Mouse (Mus musculus) forebrain, embryonic 15.5 days (tissue): ENCODE results near the gene S100a11. TPM values are rescaled to one million over a fixed set of nuclear protein-coding genes. Genes with fewer than 3 reads are reported as not detected.
"Not testable (repeated sequence)": the region's sequence is repeated elsewhere in the genome, so short reads cannot be mapped to it uniquely, and the experiment has no call there.

ENCODE experiments used
- ATAC-seq: fragments of 200-750 bp; cut with Nextera tagmentation; replicated peaks from 2 replicates; pipeline ENCODE4 v1.8.0; 2017; ENCODE audit warnings: mild to moderate bottlenecking, moderate TSS enrichment, moderate library complexity
- H3K27ac ChIP-seq: fragments of 300-500 bp; sonication (generic); replicated peaks from 2 replicates; pipeline ENCODE4 v1.5.1; 2015; ENCODE audit warnings: mild to moderate bottlenecking, inconsistent platforms
- H3K27me3 ChIP-seq: fragments of 300-500 bp; sonication (generic); 2 replicates; pipeline ENCODE4 v1.6.1; 2015; ENCODE audit warnings: inconsistent platforms
- H3K36me3 ChIP-seq: fragments of 300-500 bp; sonication (generic); 2 replicates; pipeline ENCODE4 v1.6.1; 2015; ENCODE audit warnings: mild to moderate bottlenecking, inconsistent platforms
- H3K4me1 ChIP-seq: fragments of 300-500 bp; sonication (generic); 2 replicates; pipeline ENCODE4 v1.6.1; 2015; ENCODE audit warnings: inconsistent platforms
- H3K4me2 ChIP-seq: fragments of 300-500 bp; sonication (generic); replicated peaks from 2 replicates; pipeline ENCODE4 v1.6.1; 2015; ENCODE audit warnings: mild to moderate bottlenecking, inconsistent platforms
- H3K4me3 ChIP-seq: fragments of 300-500 bp; sonication (generic); 2 replicates; pipeline ENCODE4 v1.5.1; 2015; ENCODE audit warnings: mild to moderate bottlenecking, inconsistent platforms
- H3K9ac ChIP-seq: fragments of 300-500 bp; sonication (generic); replicated peaks from 2 replicates; pipeline ENCODE4 v1.6.1; 2015; ENCODE audit warnings: mild to moderate bottlenecking, inconsistent platforms
- H3K9me3 ChIP-seq: fragments of 300-500 bp; sonication (generic); 2 replicates; pipeline ENCODE4 v1.6.1; 2016; ENCODE audit warnings: inconsistent platforms
- WGBS: fragments of 180-500 bp; shearing (Covaris S2); methylation state at CpG from one replicate; pipeline ENCODE4 v1.1.7; 2015; ENCODE audit warnings: mixed read lengths; 5-methylcytosine and 5-hydroxymethylcytosine counted together
- polyA plus RNA-seq: library from polyadenylated mRNA; unstranded; fragments of >200 nt; fragmentation: Nextera tagmentation; extraction: Ambion mirVana; gene quantifications from 2 replicates; pipeline ENCODE4 v1.2.1, GENCODE M21; 2015

The S100a11 gene
- polyA plus RNA-seq, 1 experiment from 2014 or later, result 102 TPM

DNA sequence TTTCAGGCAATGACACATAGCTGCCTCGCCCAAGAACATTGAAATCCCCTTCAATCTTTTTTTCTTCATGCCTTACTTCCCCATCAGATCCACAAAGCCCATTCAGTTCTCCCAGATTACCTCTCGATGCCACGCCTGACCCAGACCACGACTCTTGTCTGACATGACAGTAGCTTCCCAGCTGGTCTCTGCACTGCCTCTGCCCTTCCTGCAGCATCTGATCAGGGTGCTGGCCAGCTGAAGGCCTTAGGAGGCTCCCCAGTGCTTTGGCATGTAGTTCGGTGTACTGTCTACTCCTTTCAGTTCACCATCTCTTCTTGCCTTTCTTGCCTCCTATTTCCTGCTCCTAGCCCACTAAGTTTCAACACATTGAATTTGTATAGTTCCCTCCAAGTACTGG, 8.5 kb downstream of the S100a11 start:
- Histone ChIP-seq H3K27me3 (no peaks in the 10 kb centered on the region), H3K27ac (no peak overlapping the region), H3K4me1 (no peaks in the 10 kb centered on the region), H3K4me3 (no peak overlapping the region), H3K9ac (no peak overlapping the region), H3K9me3 (no peaks in the 10 kb centered on the region), H3K4me2 (no peak overlapping the region), H3K36me3 (no peaks in the 10 kb centered on the region)
- no peak for ATAC-seq
- WGBS, result 84% methylated on average over 5 of the region's 5 CpGs

DNA sequence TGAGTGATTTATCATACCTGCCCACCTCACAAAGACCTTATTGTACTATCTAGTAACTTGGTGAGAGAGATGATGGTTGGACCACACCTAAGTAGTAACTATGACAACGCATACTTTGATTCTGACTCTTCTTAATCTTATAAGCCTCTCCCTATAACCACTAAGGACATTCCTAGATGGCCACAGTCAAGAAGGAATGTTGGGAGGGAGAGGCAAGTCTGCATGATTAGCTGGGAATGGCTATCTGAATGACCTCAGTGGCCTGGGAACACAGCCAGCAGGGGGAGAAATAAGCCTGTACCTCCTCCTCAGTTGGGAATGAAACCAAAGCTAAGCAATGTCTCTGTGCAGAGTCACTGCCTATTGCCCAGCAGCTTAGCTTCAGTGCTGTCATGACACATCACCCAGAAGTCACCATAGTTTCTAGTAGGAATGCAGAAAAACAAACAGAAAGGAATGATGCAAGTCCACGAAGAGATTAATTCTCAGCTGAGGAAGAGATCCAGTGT, 16.8 kb downstream of the S100a11 start:
- no peak overlapping the region for H3K4me2 ChIP-seq
- no peaks in the 10 kb centered on the region for H3K27me3 ChIP-seq
- H3K4me3 ChIP-seq, result no peak overlapping the region
- no peak overlapping the region for H3K9ac ChIP-seq
- ATAC-seq, result no peak
- 67% methylated on average over 2 of the region's 2 CpGs for WGBS
- no peaks in the 10 kb centered on the region for H3K9me3 ChIP-seq
- H3K36me3 ChIP-seq, result no peaks in the 10 kb centered on the region
- no peak overlapping the region for H3K27ac ChIP-seq
- H3K4me1 ChIP-seq, result no peaks in the 10 kb centered on the region

DNA sequence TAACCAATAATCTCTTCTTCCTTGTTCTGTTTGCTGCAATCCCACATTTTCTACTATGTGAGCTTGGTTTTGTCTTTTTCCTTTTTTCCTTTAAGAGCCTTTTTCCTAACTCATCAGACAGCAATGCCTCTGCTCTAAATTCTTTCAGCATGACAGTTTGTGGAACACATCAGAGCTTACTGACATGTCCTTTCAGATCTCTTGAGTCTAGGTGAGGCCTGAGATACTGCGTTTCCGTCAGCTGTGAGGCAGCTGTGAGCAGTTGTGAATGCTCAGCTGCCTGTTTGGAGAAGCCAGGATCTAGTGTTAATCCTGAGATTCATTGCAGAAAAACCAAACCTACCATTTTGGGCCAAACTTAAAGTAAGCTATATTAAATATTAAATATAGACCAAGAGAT, 18.2 kb downstream of the S100a11 start:
- ATAC-seq, result no peak
- 85% methylated on average over 2 of the region's 2 CpGs for WGBS

DNA sequence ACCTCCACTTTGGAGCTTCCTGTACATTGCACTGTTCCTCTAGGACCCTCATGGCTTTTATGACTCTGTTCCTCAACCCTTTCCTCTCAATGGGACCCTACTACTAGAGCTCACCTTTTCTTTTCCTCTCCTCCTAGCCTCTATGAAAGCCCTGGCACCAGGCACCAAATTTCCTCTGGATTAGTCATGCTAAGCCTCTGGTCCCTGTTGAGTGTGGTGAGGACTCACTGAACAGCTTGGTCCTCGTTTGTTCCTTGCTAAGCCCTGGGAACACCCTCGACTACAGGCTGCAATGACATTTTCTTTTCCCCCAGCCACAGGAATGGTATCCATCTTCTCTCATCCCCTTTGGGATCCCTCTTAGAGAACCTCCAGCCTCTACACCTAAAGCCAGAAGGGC, 21.2 kb downstream of the S100a11 start:
- H3K9me3 ChIP-seq, result no peaks in the 10 kb centered on the region
- 58% methylated on average over 2 of the region's 2 CpGs for WGBS

More for the DNA sequence above, 18.2 kb downstream of the S100a11 start:
- Histone ChIP-seq H3K27me3 (no peaks in the 10 kb centered on the region), H3K9me3 (no peaks in the 10 kb centered on the region), H3K4me2 (no peak overlapping the region), H3K4me1 (no peaks in the 10 kb centered on the region), H3K4me3 (no peak overlapping the region), H3K9ac (no peak overlapping the region), H3K36me3 (no peaks in the 10 kb centered on the region), H3K27ac (no peak overlapping the region)

DNA sequence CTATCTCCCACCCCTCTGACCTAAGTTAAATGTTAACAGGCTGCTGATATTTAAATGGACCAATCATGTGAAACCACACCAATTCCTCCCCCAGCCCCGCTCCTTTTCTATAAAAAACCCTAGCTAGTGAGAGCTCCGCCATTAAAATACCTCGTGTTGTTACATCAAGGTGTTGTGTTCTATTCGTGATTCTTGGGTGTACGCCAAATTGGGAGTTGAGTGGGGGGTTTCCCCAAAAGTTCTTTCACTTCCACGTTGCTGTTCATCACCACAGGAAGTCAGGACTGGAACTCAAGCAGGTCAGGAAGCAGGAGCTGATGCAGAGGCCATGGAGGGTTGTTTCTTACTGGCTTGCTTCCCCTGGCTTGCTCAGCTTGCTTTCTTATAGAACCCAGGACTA, 23.9 kb downstream of the S100a11 start:
- 79% methylated on average over 6 of the region's 6 CpGs for WGBS
- not testable (repeated sequence) for H3K4me3 ChIP-seq

More for the DNA sequence above, 21.2 kb downstream of the S100a11 start:
- no peak overlapping the region for H3K27ac ChIP-seq
- no peak for ATAC-seq
- no peaks in the 10 kb centered on the region for H3K4me1 ChIP-seq
- H3K27me3 ChIP-seq, result no peaks in the 10 kb centered on the region
- no peaks in the 10 kb centered on the region for H3K36me3 ChIP-seq
- no peak overlapping the region for H3K9ac ChIP-seq
- H3K4me3 ChIP-seq, result no peak overlapping the region
- no peak overlapping the region for H3K4me2 ChIP-seq

DNA sequence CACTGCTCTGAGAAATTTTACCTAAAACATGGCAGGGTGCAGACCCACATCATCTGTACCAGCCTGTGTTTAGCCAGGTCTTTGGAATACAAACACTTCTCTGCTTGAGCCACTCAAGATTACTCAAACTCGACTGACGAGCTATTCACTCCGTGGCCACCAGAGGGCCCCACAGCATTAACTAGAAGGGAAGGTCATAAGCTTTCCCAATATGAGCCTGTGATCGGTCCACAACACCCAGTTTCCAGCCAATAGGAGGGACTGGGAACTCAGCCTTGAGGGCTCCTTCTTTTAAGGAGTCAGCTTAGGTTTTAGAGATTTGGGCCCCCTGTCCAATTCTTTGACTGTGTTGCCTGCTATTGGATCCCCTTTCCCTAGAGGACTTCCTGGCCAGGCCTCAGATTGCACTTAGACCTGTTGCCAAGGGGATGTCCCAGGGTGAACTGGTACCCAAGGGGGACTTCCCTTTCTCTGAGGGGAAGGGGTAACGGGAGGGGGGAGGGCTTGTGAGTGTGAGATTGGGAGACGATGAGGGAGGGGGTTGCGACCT, 26.9 kb downstream of the S100a11 start:
- 31% methylated on average over 7 of the region's 7 CpGs for WGBS
- no peak overlapping the region for H3K4me3 ChIP-seq
- ATAC-seq, result peak; percentile 38; the same call in 1 of the 2 replicates
- H3K4me1 ChIP-seq, result no peaks in the 10 kb centered on the region
- H3K9ac ChIP-seq, result no peak overlapping the region
- H3K27me3 ChIP-seq, result no peaks in the 10 kb centered on the region
- no peak overlapping the region for H3K4me2 ChIP-seq
- H3K36me3 ChIP-seq, result no peaks in the 10 kb centered on the region
- H3K9me3 ChIP-seq, result no peaks in the 10 kb centered on the region
- H3K27ac ChIP-seq, result no peak overlapping the region

More for the DNA sequence above, 23.9 kb downstream of the S100a11 start:
- ATAC-seq, H3K27me3 ChIP-seq, H3K27ac ChIP-seq, H3K4me2 ChIP-seq, H3K9me3 ChIP-seq, H3K9ac ChIP-seq, H3K4me1 ChIP-seq, H3K36me3 ChIP-seq: not testable (repeated sequence)

DNA sequence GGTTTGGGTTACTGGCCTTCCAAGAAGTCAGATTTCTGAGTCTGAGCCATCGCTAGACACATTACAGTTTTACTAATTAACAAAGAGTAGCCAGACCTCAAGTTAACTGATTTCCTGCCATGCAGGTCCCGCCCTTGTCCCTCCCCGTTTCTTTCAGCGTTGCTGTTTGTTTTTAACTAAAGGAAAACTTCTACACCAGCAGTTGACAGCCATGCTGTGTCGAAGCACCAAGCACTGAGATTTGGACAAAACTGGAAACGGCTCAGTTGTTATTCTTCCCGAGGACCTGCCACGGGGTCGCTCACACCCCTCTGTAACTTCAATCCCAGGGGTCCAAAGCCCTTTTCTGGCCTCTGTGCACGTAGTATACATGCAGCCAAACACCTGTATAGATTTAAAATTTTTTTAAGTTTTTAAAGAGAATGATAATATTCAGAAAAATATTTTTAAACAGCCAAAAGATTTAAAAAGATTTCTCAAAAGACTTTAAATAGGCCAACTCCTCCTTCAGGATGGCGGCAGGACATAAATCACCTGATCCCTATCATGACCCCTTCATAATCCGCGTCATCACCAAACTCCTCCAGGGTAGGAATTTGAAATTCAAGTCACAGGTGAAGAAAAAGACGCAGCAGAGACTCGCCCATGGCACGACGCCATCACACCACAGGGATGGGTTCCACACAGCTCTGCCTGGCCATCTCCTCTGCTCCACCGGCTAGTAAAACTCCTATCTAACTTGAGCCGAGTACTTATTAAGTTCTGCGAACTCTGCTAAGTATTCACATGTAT, 27.7 kb downstream of the S100a11 start:
- Histone ChIP-seq H3K36me3 (no peaks in the 10 kb centered on the region), H3K9ac (no peak overlapping the region), H3K4me1 (no peaks in the 10 kb centered on the region), H3K4me3 (no peak overlapping the region), H3K27ac (no peak overlapping the region), H3K27me3 (no peaks in the 10 kb centered on the region), H3K9me3 (no peaks in the 10 kb centered on the region), H3K4me2 (no peak overlapping the region)
- no peak for ATAC-seq
- 81% methylated on average over 20 of the region's 20 CpGs for WGBS

DNA sequence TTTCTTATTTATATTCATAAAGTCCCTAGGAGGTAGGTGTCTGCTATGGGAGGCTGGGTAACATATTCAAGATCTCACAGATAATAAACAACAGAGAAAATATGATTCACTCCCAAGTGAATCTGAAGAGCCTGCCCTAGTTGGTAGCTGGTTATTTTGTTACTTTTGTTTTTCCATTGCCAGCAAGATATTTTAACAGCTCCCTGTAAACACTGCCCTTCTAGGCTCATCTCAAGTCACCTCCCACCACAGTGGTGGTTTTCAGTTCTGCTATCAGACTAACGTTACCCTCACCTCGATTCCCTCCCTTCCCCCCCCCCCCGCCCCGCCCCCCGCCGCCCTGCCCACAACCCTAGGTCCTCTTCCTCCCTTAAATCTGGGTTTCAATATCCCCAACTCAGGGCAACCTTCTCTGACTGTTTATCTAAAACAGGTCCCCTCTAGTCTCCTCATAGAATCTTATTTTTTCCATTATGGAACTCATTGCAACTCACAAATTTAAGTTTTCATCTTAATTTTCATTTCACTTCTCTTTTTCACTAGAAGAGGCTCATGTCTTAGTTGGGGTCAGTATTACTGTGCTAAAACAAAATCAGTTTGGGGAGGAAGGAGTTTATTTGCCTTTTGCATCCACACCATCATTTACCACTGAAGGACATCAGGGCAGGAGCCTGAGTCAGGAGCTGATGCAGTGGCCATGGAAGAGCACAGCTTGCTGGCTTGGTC, 28.4 kb downstream of the S100a11 start:
- Histone ChIP-seq H3K4me1 (no peaks in the 10 kb centered on the region), H3K9ac (no peak overlapping the region), H3K36me3 (no peaks in the 10 kb centered on the region), H3K9me3 (no peaks in the 10 kb centered on the region), H3K27me3 (no peaks in the 10 kb centered on the region), H3K4me2 (no peak overlapping the region), H3K4me3 (no peak overlapping the region), H3K27ac (no peak overlapping the region)
- WGBS, result 73% methylated on average over 3 of the region's 6 CpGs
- no peak for ATAC-seq

DNA sequence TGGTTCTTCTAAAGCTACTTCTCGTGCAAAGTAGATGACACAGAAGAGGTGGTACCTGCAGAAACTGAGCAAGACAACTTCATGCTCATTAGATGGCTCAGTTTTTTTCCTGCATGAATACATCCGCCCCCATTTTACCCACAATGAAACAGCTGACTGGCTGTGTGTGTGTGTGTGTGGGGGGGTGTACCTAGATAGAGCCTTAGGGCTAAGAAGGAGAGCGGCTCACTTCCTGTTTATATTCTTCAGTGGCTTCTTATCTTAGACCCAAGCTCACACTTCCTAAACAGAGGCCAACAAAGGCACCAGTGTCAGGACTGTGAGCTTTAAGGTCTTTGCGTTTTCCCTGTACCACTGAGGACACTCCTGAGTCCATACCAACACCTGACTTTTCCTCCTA, 29.7 kb downstream of the S100a11 start:
- WGBS, result 86% methylated on average over 4 of the region's 4 CpGs
- ATAC-seq, result no peak
- H3K4me3 ChIP-seq, result no peak overlapping the region

DNA sequence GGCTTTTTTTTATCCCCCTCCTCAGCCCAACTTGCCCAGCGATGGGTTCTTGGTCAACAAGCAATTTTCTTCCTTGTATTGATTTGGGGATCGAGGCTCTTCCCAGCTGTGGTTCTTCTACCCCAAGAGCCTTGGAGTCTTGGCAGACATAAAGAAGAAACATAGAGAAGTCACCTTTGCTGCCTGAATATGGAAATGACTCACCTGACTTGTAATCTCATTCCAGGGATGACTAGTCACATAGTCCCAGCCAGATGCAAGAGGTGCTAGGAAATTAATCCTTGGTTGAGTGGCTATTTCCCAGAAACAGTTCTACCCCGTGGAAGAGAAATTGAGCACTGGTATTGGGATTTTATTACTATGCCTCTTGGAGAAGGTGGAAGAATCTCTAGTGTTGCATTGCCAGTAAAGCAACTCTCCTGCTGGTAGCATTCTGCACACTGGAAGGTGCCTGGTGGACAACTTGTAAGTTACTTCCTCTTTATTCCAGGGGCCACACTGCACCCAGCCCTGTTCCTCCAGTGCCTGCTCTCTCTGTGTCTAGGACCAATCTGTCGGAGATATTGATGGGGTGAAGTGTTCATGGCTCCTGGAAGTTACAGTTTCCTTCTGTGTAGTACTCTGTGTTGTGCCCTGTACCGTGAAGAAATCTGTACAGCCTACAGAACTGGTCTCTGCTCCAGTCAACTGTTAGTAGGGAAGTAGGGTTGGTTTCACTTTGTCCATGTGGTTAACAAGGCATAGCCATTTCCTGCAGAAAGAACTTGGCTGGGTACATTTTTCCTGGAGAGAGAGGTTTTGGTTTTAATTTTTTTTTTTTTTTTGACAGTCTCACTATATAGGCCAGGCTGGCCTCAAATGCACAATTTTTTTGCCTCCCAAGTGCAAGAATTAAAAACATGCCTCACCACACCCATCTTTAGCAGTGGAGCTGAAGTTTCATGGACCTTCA, 31.9 kb downstream of the S100a11 start:
- no peaks in the 10 kb centered on the region for H3K36me3 ChIP-seq
- H3K9me3 ChIP-seq, result no peaks in the 10 kb centered on the region

More for the DNA sequence above, 29.7 kb downstream of the S100a11 start:
- Histone ChIP-seq H3K36me3 (no peaks in the 10 kb centered on the region), H3K27me3 (no peaks in the 10 kb centered on the region), H3K4me1 (peaks cover 4% of the 10 kb centered on the region), H3K9me3 (no peaks in the 10 kb centered on the region), H3K27ac (no peak overlapping the region), H3K4me2 (no peak overlapping the region), H3K9ac (no peak overlapping the region)

DNA sequence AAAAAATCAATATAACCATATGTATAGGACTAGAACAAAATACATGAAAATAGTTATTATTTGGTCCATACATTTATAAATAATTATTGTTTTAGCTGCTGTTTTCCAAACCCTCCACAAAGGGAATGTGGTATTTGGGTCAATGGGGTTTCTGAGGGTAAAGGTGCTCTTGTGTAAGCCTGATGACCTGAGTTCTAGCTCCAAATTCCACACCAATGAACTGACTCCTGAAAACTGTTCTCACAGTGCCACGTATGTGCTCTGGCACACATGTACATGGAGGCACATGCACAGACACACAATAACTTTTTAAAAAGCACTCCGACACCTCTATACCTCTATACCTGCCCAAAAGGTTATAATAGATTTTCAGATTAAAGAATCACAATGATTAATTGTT, 33.0 kb downstream of the S100a11 start:
- H3K4me3 ChIP-seq, result no peak overlapping the region
- no peaks in the 10 kb centered on the region for H3K9me3 ChIP-seq
- no peak for ATAC-seq
- H3K9ac ChIP-seq, result no peak overlapping the region
- H3K27me3 ChIP-seq, result no peaks in the 10 kb centered on the region
- H3K4me1 ChIP-seq, result peaks cover 12% of the 10 kb centered on the region
- no peak overlapping the region for H3K4me2 ChIP-seq
- H3K27ac ChIP-seq, result no peak overlapping the region
- H3K36me3 ChIP-seq, result no peaks in the 10 kb centered on the region
- WGBS, result 93% methylated on average over 2 of the region's 2 CpGs

More for the DNA sequence above, 31.9 kb downstream of the S100a11 start:
- no peaks in the 10 kb centered on the region for H3K27me3 ChIP-seq
- no peak overlapping the region for H3K27ac ChIP-seq
- H3K4me3 ChIP-seq, result no peak overlapping the region
- no peak overlapping the region for H3K9ac ChIP-seq
- peaks cover 12% of the 10 kb centered on the region for H3K4me1 ChIP-seq
- no peak overlapping the region for H3K4me2 ChIP-seq
- WGBS, result 94% methylated on average over 5 of the region's 5 CpGs
- ATAC-seq, result no peak
